Mouse (Mus musculus): Measurements from ENCODE around the gene Hist1h2bh.

DNA sequence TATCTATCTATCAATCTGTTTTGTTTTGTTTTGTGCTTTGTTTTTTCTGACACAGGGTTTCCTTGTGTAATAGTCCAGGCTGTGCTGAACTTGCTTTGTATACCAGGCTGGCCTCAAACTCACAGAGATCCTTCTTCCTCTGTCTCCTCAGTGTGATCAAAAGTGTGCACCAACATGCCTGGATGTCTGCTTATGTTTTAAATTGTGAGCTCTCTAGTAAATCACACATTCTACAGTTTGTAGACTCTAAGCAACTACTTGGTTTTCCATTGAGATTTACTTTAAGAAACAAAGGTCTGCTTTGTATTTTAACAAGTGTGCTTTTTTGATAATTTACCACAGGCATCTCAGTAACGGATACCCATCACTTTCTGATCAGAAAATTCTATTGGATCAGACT is 34.6 kb upstream of the Hist1h2bh start:
- no peak for TF ChIP-seq POLR2A (IDR thresholded peaks at IDR 0.05; ENCODE audit: extremely low read depth, insufficient read depth, low read length)
- no peak for TF ChIP-seq CTCF (IDR thresholded peaks at IDR 0.05; ENCODE audit: low read depth, low read length)
